Mouse (Mus musculus) retina, embryonic 14.5 days (tissue): ENCODE measurements around the gene Glmp.
"Not testable (repeated sequence)": the region's sequence is repeated elsewhere in the genome, so short reads cannot be mapped to it uniquely, and the experiment has no call there.

Source experiments
- DNase-seq: peaks from one replicate; pipeline ENCODE4 v3.0.0-alpha.2; 2015; ENCODE audit warnings: low spot score

Glmp gene

DNA sequence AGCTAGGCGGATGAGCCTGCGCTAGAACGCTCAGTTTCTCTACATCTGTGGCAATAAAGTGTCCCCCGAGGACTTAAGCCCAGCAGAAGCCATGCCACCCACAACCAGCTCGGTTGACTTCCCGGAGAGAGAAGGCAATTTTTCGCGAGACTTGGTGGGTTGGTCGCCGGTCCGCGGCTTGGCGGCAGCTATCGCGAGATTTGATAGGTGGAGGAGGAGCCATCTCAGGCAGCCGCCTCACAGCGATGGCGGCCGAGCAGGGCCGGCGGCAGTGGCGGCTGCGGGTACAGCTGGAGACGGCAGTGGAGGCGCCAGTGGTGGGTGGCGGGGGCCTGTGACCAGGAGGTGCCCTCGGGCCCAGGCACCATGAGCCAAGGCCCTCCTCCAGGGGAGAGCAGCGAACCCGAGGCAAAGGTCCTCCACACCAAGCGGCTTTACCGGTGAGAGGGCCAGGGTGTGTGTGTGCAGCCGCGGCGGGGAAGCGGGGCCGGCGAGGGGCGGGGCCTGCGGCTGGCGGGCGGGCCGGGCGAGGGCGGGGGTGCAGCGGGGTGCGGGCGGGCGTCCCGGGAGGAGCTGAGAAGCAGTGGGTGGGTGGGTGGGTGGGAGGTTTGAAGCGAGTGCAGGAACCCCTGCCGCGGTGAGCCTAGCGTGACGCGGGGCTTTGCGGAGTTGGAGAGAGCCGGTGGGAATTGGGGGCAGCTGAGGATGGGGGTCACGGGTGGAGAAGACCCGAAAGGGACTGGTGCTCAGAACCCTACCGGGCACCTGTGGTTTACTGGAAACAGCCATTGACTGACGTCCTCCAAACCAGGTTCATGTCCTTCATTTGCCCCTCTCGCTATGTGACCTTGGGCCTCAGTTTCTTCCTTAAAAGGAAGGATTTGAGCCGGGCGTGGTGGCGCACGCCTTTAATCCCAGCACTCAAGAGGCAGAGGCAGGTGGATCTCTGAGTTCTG, 11.5 kb downstream of the Glmp start, which contains the start of the genes Tmem79 and Smg5:
TSS of gene Tmem79 (minus strand) at position 91 of the 956 bp plus-strand sequence.
TSS of gene Smg5 (plus strand) at position 203 of the 956 bp plus-strand sequence.
- peak; percentile 97 for DNase-seq

DNA sequence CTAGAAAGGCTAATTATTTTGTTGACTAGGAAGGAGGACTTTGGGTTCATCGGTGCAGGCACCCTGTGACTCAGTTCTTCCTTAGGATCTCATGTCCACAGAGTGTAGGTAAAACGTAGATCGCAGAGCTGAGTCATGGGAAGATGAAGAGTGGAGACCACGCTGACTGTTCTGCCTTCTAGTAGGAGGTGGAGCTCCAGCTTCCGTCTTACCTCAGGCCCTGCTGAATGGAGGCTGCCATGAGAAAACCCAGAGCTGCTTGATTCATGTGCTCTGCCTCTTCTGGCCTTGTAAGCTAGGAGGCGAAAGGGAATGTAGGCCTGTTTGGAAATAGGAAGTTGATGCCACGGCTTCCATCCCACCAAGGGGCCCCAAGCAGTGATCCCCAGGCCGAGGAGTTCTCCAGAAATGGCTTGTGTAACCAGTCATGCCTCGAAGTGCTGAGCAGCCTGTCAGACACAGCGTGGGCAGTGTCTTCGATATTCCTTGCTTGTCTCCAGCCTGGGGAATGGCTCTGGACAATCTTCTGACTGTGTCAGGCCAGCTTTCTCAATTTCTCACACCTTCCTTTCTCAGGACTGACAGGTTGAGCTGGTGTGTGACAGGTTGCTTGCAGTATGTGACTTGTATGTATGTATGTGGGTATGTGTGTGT, 12.7 kb downstream of the Glmp start:
- no peak for DNase-seq

DNA sequence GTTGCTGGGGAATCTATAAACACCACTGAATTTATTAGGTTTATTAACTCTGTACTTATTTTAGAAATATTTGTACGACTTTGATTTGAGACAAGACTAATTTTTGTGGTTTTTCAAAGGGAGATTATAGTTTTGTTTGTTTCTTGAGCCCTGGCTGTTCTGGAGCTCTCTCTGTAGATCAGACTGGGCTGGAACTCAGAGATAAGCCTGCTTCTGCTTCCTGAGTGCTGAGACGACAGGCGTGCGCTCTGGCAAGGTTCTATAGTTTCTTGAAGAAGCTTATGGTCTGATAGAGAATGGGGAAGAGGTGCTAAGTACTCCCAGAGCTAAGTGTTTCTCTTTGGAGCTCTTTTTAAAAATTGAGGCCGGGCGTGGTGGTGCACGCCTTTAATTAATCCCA, 13.5 kb downstream of the Glmp start:
- no peak for DNase-seq

DNA sequence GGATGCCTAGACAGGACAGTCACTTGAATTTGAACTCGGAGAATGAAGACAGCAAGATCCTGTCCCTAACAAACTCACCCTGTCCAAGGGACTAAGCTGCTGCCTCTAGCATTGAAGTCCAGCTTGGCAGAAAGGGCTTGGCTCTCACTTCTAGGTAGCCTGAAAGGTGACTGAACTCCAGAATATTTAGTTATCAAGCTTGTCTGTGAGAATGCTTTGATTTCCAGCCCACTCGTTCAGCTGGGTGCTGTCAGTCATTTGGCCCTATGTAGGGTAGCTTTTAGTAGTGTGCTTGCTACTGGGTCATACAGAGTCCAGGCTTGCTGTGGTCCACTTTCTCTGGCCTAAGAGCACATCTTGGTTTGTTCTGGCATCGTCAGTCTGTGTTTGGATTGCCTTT, 14.2 kb downstream of the Glmp start:
- no peak for DNase-seq

DNA sequence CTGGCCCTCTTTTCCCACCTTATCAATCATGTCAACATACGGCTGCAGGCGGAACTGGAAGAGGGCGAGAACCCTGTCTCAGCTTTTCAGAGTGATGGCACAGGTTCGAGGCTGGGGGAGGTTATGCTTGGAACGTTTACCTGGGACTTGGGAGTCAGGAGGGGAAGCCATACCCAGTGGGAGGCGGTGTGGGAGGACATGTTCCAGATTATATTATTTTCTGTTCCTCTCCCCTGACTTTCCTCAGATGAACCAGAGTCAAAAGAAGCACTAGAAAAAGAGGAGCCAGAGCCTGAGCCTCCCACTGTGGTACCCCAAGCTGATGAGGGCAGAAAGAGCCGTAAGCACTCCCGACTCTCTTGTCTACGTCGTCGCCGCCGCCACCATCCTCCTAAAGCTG, 25.9 kb downstream of the Glmp start:
- DNase-seq = no peak

DNA sequence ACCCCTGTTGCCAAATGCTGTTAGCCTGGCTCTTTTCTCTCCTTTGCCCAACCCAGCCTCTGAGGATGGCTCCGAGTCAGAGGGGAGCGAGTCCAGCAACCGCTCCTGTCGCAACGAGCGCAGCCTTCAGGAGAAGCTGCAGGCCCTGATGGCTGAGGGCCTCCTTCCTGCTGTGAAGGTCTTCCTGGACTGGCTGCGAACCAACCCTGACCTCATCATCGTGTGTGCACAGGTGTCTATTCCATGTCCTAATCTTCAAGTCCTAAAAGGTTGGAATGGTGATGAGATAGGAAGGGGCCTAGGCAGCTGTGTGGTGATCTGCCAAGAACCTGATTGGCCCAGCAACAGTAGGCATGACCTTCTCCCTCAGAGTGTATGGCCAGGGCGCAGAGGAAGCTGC, 28.1 kb downstream of the Glmp start:
- no peak for DNase-seq

DNA sequence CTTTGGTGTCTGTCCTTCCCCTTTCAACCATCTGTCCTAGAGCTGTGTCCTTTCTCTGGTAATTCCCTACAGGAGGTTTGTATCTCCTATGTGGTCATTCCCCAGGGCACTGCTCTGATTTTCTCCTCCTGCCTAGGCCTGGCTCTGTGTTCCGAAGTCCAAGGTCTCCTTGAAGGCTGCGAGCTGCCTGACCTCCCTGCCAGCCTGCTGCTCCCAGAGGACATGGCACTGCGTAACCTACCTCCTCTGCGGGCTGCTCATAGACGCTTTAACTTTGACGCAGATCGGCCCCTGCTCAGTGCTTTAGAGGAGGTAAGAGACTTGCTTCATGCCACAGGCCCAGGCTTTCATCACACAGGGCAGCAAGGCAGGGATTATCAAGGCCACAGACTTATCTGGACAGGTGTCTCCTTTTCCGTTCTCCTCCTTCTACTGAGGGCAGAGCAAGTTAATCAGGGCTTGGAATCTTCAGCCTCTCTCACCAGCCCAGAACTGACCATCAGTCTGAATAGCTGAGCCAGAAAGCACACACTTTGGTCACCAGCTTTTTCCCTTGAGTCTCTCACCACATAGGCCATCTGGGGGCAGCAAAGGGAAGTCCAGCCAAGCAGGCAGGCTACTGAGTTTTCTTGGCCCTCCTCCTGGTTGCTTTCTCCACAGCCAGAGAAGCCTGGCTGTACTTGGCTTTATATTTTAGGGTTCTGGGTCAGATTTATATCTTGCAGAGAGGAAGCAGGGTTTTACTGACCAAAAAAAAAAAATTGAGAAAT, 29.8 kb downstream of the Glmp start:
- no peak for DNase-seq

DNA sequence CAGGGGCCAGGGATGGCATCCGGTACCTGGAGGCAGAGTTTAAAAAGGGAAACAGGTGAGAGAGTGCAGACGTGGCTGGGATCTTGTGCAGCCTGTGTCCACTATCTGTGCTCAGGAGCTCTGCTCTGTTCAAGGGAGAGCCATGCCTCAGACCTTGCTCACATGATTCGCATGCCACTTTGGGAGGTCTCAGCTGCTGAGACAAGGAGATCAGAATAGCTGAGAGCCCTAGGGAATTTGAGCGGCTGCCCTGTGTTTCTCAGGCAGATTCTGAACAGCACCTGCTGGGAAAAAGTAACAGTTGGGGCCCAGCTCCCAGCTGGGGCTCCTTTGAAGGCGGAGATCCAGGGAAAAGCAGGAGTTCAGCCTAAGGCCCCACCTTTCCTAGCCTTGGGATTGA, 34.8 kb downstream of the Glmp start:
- peak; percentile 23 for DNase-seq

DNA sequence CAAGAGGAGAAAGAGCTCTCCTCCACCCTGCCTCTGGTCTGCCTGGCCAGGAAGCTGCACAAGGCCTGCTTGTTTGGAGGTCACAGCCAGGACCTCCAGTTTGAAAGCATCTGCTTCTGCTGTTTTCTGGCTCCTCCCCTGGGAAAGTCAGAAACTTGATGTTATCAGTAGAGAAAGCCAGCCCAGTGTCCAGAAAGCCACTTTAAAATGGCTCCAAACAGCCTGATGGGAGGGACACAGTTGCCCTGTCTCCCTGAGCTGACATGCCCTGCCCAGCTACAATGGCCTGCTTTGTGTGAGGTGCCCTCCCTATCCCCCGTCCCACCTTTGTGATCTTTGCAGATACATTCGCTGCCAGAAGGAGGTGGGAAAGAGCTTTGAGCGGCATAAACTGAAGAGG, 35.2 kb downstream of the Glmp start:
- DNase-seq = no peak

DNA sequence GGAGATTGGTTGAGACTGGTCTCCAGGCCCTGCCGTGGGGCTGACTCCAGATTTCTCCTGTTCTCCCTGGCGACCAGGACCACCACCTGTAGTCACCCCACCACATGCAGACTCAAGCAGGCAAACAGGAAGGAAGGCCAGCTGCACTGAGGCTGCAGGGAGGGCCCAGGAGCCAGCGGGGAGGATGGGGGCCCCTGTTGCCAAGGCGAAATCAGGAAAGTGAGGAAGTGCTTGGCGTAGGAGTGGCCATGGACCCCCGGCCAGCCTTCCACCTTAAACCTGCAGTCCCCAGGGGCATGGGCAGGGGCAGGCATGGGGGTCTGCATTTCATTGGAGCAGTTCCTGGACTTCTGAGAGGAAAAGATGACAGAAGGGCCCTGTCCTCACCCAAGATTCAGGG, 36.3 kb downstream of the Glmp start:
- DNase-seq = no peak

DNA sequence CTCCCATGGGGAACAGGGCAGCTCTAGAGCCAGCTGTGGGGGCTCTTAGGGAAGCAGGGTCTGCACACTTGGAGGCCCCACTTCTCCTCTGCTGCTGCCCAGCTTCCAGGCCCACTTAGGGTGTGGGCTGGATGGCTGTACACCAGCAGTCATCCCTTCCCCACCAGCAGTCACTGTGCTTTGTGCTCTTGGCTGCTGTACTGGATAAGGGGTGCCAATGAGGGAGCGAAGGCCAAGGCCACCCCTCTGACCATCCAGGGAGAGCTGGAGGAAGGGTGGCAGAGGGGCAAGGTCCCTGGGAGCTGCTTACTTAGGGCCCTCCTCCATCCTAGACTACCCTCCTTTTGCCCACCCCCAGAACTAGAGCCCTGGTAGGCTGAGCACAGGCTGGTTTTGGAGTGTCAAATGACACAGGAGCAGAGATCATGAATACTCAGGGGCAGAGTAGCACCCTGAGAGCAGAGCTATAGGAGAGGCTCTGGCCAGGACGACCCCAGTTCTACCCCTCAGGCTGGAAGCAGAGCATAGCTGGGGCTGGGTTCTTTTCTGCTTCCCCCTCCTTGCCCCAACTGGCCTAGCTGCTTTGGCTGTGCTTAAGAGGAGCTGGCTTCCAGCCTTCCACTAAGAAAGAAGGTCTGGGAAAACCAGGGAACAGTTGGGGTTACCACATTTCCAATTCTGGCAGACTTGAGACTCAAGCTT, 36.9 kb downstream of the Glmp start:
- no peak for DNase-seq

DNA sequence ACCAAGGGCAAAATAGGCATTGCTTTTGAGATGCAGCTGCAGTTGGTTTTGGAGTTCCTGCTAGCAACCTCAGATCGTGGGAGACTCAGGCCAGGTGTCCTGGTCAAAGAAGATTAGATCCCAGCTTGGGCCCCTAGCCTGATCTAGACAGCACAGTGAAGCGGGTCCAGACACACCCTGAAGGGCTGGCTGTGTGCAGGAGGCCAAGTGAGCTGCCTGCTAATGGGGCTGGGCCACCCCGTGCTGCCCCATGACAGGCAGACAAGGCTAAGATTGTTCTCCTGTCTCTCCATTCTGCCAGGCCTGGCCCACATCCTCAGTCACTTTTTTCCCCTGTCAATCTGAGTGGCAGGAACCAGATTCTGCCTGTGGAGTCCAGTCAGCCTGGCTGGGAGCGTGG, 38.9 kb downstream of the Glmp start:
- no peak for DNase-seq

DNA sequence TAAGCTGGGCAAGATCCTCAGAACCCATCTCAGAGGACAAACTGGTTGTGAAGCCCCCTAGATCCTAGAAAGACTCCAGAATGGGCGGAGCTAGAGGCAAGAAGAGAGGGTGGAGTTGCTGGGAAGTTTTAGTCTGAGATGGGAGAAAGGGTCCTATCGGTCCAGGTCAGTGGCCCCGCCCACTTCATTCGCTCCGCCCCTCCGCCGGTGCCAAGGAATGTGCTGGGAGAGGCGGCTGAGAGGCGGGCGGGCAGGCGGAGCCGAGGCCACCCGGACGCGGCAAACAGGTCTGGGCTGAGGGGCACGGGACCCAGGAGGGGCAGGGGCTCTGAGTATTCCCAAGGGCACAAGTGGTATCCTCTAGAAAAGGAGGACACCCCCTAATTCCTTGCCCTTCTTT, 39.5 kb downstream of the Glmp start, which contains the start of gene Paqr6:
TSS of gene Paqr6 (plus strand) at position 248 of the 400 bp plus-strand sequence.
- DNase-seq = peak; percentile 43

DNA sequence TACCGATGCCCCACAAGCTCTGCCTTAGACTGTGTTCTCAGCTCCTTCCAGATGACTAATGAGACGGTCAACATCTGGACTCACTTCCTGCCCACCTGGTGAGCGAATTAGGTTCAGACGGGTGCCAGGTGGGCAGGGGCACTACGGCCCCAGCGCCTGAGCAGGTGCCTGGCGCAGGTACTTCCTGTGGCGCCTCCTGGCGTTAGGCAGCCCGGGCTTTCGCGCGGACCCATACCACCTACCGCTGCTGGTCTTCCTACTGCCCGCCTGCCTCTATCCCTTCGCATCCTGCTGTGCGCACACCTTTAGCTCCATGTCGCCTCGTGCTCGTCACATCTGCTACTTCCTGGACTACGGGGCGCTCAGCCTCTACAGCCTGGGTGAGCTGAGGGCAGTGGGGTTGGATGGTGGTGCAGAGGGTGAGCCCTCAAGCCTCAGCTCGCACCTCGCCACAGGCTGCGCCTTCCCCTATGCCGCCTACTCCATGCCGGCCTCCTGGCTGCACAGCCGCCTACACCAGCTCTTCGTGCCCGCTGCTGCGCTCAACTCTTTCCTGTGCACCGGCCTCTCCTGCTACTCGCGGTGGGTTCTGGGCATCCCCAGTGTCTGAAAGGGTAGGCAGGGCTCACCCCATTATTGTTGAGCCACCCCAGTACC, 41.0 kb downstream of the Glmp start:
- no peak for DNase-seq

DNA sequence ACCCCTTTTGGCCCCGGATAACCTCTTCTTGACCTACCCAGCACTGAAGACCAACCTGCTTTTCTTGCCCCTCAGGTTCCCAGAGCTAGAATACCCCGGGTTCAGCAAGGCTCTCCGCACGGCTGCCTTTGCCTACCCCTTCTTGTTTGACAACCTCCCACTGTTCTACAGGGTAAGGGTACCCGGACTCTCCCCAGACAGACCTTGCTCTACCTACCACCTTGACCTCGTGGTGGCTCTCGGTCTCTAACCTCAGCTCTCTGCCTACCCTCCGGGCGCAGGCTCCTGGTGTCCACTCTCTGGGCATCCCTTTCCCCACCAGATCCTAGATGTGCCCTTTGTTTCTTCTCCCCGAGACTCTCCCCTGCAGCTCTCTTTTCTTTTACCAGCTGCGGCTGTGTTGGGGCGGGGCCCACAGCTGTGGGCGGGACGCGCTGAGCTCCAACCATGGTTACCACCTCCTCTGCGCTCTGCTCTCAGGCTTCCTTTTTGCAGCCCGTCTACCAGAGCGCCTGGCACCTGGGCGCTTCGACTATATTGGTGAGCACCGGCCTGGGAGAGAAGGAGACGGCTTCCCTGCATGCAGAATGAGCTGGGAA, 42.1 kb downstream of the Glmp start:
- peak; percentile 41 for DNase-seq

DNA sequence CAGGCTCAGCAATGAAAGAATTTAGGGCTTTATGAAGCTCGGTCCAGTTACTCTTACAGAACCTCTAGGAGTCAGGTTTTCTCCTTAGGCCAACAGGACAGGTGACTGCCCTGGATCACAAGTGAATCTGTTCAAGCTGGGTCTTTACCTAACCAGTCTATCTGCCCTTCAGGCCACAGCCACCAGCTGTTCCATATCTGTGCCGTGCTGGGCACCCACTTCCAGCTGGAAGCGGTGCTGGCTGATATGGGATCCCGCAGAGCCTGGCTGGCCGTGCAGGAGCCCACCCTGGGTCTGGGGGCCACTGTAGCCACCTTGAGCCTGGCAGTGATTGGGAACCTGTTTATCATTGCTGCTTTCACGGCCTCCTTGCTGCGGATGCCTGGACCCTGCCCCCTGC, 42.7 kb downstream of the Glmp start:
- not testable (repeated sequence) for DNase-seq

DNA sequence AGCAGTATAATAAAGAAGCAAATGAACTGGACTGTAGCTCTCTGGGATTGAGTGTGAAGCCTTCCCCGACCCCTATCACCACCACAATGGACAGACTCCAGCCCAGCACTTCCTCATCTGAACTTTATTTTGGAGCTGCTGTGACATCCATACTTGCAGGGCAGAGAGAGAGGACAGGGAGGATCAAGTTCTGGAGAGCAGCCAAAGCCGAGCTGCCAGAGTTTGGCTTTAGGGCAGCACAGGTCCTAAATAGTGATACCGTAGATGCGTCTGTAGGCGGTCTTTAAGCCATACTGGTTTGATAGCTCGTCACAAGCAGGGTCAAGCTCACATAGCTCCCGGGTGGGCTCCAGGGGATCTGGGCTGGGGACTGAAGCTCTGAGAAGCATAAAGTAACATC, 43.7 kb downstream of the Glmp start:
- not testable (repeated sequence) for DNase-seq

DNA sequence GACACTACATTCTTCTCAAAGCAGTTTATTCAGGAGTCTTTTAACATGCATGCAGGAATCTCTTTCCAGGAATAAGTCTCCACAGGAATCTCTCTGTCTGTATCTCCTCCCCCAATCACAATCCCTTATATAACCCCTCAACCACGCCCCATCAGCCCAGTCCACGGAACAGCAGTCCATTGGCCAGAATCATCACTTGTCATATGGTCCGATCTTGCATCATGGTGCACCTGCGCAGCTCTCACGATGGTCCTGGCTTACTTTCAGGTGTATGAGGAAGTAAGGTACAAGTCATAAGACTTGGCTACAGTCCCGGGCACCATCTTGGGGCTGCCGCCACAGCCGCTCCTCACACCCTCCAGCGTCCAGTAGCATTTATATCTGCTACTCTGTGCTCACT, 47.8 kb downstream of the Glmp start, which contains the start of gene Bglap3:
TSS of gene Bglap3 (minus strand) at position 101 of the 400 bp plus-strand sequence.
- not testable (repeated sequence) for DNase-seq

DNA sequence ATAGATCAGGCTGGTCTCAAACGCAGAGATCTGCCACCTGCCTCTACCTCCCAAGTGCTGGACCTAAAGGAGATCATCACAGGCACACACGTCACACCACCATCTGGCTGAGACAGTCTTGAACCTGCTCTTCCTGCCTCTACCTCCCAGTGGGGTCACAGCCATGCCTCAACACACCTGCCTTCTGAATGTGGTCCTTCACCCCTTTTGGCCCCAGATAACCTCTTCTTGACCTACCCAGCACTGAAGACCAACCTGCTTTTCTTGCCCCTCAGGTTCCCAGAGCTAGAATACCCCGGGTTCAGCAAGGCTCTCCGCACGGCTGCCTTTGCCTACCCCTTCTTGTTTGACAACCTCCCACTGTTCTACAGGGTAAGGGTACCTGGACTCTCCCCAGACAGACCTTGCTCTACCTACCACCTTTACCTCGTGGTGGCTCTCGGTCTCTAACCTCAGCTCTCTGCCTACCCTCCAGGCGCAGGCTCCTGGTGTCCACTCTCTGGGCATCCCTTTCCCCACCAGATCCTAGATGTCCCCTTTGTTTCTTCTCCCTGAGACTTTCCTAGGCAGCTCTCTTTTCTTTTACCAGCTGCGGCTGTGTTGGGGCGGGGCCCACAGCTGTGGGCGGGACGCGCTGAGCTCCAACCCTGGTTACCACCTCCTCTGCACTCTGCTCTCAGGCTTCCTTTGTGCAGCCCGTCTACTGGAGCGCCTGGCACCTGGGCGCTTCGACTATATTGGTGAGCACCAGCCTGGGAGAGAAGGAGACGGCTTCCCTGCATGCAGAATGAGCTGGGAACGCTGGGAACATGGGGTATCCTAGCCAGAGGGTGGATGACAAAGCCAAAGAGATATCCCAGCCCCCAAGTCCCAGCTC, 51.2 kb downstream of the Glmp start:
- DNase-seq = peak; percentile 66

DNA sequence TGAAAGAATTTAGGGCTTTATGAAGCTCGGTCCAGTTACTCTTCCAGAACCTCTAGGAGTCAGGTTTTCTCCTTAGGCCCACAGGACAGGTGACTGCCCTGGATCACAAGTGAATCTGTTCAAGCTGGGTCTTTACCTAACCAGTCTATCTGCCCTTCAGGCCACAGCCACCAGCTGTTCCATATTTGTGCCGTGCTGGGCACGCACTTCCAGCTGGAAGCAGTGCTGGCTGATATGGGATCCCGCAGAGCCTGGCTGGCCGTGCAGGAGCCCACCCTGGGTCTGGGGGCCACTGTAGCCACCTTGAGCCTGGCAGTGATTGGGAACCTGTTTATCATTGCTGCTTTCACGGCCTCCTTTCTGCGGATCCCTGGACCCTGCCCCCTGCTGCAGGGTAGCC, 51.8 kb downstream of the Glmp start:
- DNase-seq = not testable (repeated sequence)
